Mouse (Mus musculus) liver, embryonic 13.5 days (tissue): ENCODE results near the gene Rnf19b. TPM values are rescaled to one million over a fixed set of nuclear protein-coding genes. Genes with fewer than 3 reads are reported as not detected.

Experiments used
- ATAC-seq: fragments of 200-750 bp; cut with Nextera tagmentation; 2 replicates; pipeline ENCODE4 v1.8.0; 2017; ENCODE audit warnings: low read depth, mild to moderate bottlenecking, moderate number of reproducible peaks, moderate library complexity
- DNase-seq: peaks from one replicate; pipeline ENCODE4 v3.0.0; 2022
- H3K27ac ChIP-seq: fragments of 300-500 bp; sonication (generic); 2 replicates; pipeline ENCODE4 v1.5.1; 2015; ENCODE audit warnings: moderate library complexity, mild to moderate bottlenecking, inconsistent platforms
- H3K27me3 ChIP-seq: fragments of 300-500 bp; sonication (generic); 2 replicates; pipeline ENCODE4 v1.6.1; 2015; ENCODE audit warnings: mild to moderate bottlenecking, inconsistent platforms
- H3K36me3 ChIP-seq: fragments of 300-500 bp; sonication (generic); 2 replicates; pipeline ENCODE4 v1.6.1; 2015; ENCODE audit warnings: mild to moderate bottlenecking, inconsistent platforms
- H3K4me1 ChIP-seq: fragments of 300-500 bp; sonication (generic); replicated peaks from 2 replicates; pipeline ENCODE4 v1.6.1; 2015; ENCODE audit warnings: inconsistent platforms
- H3K4me2 ChIP-seq: fragments of 300-500 bp; sonication (generic); 2 replicates; pipeline ENCODE4 v1.6.1; 2015; ENCODE audit warnings: inconsistent platforms, mild to moderate bottlenecking, moderate library complexity
- H3K4me3 ChIP-seq: fragments of 300-500 bp; sonication (generic); replicated peaks from 2 replicates; pipeline ENCODE4 v1.5.1; 2015; ENCODE audit warnings: mild to moderate bottlenecking, inconsistent platforms
- H3K9ac ChIP-seq: fragments of 300-500 bp; sonication (generic); 2 replicates; pipeline ENCODE4 v1.6.1; 2015; ENCODE audit warnings: mild to moderate bottlenecking, inconsistent platforms
- H3K9me3 ChIP-seq: fragments of 300-500 bp; sonication (generic); replicated peaks from 2 replicates; pipeline ENCODE4 v1.6.1; 2016; ENCODE audit warnings: inconsistent platforms
- WGBS: fragments of 180-500 bp; shearing (Covaris S2); methylation state at CpG from one replicate; pipeline ENCODE4 v1.1.7; 2015; ENCODE audit not compliant: insufficient replicate concordance; 5-methylcytosine and 5-hydroxymethylcytosine counted together
- polyA plus RNA-seq: library from polyadenylated mRNA; unstranded; fragments of >200 nt; fragmentation: Nextera tagmentation; extraction: Ambion mirVana; gene quantifications from 2 replicates; pipeline ENCODE4 v1.2.1, GENCODE M21; 2015

Gene Rnf19b
- polyA plus RNA-seq, 1 experiment from 2014 or later = 4.8 TPM

- H3K4me1 ChIP-seq = peaks cover 26% of the 10 kb centered on the region
- 75% methylated on average over 7 of the region's 7 CpGs for WGBS
- H3K36me3 ChIP-seq = no peaks in the 10 kb centered on the region
- no peak overlapping the region for H3K4me2 ChIP-seq
- ATAC-seq (no peak), DNase-seq (no peak)
- no peak overlapping the region for H3K4me3 ChIP-seq
- no peak overlapping the region for H3K9ac ChIP-seq
- no peaks in the 10 kb centered on the region for H3K9me3 ChIP-seq
- no peak overlapping the region for H3K27ac ChIP-seq
- H3K27me3 ChIP-seq = peaks cover 51% of the 10 kb centered on the region
Measured at GRCm38 (mm10) chr4:129108624-129109023, 50.6 kb downstream of the Rnf19b start.

GRCm38 (mm10) chr4:129110804-129111203 is 52.7 kb downstream of the Rnf19b start:
- ATAC-seq = no peak
- no peak overlapping the region for H3K27ac ChIP-seq
- 68% methylated on average over 6 of the region's 6 CpGs for WGBS

GRCm38 (mm10) chr4:129111350-129111749 is 53.3 kb downstream of the Rnf19b start:
- DNase-seq (no peak), ATAC-seq (no peak)
- Histone ChIP-seq H3K4me3 (no peak overlapping the region), H3K9me3 (no peaks in the 10 kb centered on the region), H3K4me2 (no peak overlapping the region), H3K27ac (no peak overlapping the region), H3K9ac (no peak overlapping the region), H3K36me3 (no peaks in the 10 kb centered on the region), H3K4me1 (peaks cover 16% of the 10 kb centered on the region), H3K27me3 (peaks cover 43% of the 10 kb centered on the region)
- WGBS = 44% methylated on average over 11 of the region's 11 CpGs

More at GRCm38 (mm10) chr4:129110804-129111203, 52.7 kb downstream of the Rnf19b start:
- Histone ChIP-seq H3K4me1 (peaks cover 18% of the 10 kb centered on the region), H3K4me2 (no peak overlapping the region), H3K9ac (no peak overlapping the region), H3K36me3 (no peaks in the 10 kb centered on the region), H3K4me3 (no peak overlapping the region), H3K27me3 (peaks cover 48% of the 10 kb centered on the region), H3K9me3 (no peaks in the 10 kb centered on the region)
- no peak for DNase-seq

GRCm38 (mm10) chr4:129112231-129112630 is 54.2 kb downstream of the Rnf19b start:
- Histone ChIP-seq H3K4me3 (no peak overlapping the region), H3K4me1 (peaks cover 12% of the 10 kb centered on the region), H3K27me3 (peaks cover 42% of the 10 kb centered on the region), H3K36me3 (no peaks in the 10 kb centered on the region), H3K9me3 (no peaks in the 10 kb centered on the region), H3K4me2 (no peak overlapping the region), H3K27ac (no peak overlapping the region), H3K9ac (no peak overlapping the region)
- no peak for ATAC-seq
- 67% methylated on average over 13 of the region's 13 CpGs for WGBS
- DNase-seq = no peak

GRCm38 (mm10) chr4:129113083-129113988 is 55.3 kb downstream of the Rnf19b start:
- no peak overlapping the region for H3K4me3 ChIP-seq
- ATAC-seq (peak; percentile 75), DNase-seq (peak; percentile 71)
- H3K9ac ChIP-seq = no peak overlapping the region
- peaks cover 42% of the 10 kb centered on the region for H3K27me3 ChIP-seq
- no peaks in the 10 kb centered on the region for H3K36me3 ChIP-seq
- WGBS = 28% methylated on average over 28 of the region's 28 CpGs
- H3K9me3 ChIP-seq = no peaks in the 10 kb centered on the region
- H3K4me2 ChIP-seq = no peak overlapping the region
- peaks cover 8% of the 10 kb centered on the region; the same call in 1 of the 2 replicates for H3K4me1 ChIP-seq
- no peak overlapping the region for H3K27ac ChIP-seq

GRCm38 (mm10) chr4:129116703-129117102 is 58.6 kb downstream of the Rnf19b start:
- H3K4me3 ChIP-seq = no peak overlapping the region
- peaks cover 6% of the 10 kb centered on the region for H3K4me1 ChIP-seq
- peaks cover 73% of the 10 kb centered on the region for H3K27me3 ChIP-seq
- ATAC-seq = no peak
- no peaks in the 10 kb centered on the region for H3K36me3 ChIP-seq
- 78% methylated on average over 8 of the region's 8 CpGs for WGBS
- no peak for DNase-seq
- H3K4me2 ChIP-seq = no peak overlapping the region
- H3K9ac ChIP-seq = no peak overlapping the region
- H3K9me3 ChIP-seq = no peaks in the 10 kb centered on the region
- H3K27ac ChIP-seq = no peak overlapping the region

- Histone ChIP-seq H3K9me3 (no peaks in the 10 kb centered on the region), H3K4me1 (peaks cover 6% of the 10 kb centered on the region), H3K9ac (no peak overlapping the region), H3K4me2 (no peak overlapping the region), H3K36me3 (no peaks in the 10 kb centered on the region), H3K27me3 (peaks cover 85% of the 10 kb centered on the region), H3K4me3 (no peak overlapping the region), H3K27ac (no peak overlapping the region)
- no peak for DNase-seq
- no peak for ATAC-seq
- 71% methylated on average over 14 of the region's 14 CpGs for WGBS
Measured at GRCm38 (mm10) chr4:129117720-129118510, 59.8 kb downstream of the Rnf19b start.

- H3K4me3 ChIP-seq = no peak overlapping the region
- no peaks in the 10 kb centered on the region for H3K36me3 ChIP-seq
- H3K9me3 ChIP-seq = no peaks in the 10 kb centered on the region
- no peak overlapping the region for H3K4me2 ChIP-seq
- no peak overlapping the region for H3K9ac ChIP-seq
- DNase-seq = no peak
- H3K4me1 ChIP-seq = peaks cover 7% of the 10 kb centered on the region
- no peak overlapping the region for H3K27ac ChIP-seq
- WGBS = 66% methylated on average over 10 of the region's 10 CpGs
- peaks cover 91% of the 10 kb centered on the region for H3K27me3 ChIP-seq
- no peak for ATAC-seq
Measured at GRCm38 (mm10) chr4:129119708-129120107, 61.6 kb downstream of the Rnf19b start.

- H3K27ac ChIP-seq = no peak overlapping the region
- no peaks in the 10 kb centered on the region for H3K9me3 ChIP-seq
- WGBS = 1% methylated on average over 45 of the region's 59 CpGs
- DNase-seq (peak; percentile 45), ATAC-seq (no peak)
- no peaks in the 10 kb centered on the region for H3K36me3 ChIP-seq
- H3K9ac ChIP-seq = no peak overlapping the region
- H3K4me3 ChIP-seq = peak overlapping the region; percentile 47
- H3K27me3 ChIP-seq = peaks cover 92% of the 10 kb centered on the region
- H3K4me1 ChIP-seq = peaks cover 17% of the 10 kb centered on the region
- peak overlapping the region; percentile 66 for H3K4me2 ChIP-seq
Measured at GRCm38 (mm10) chr4:129120520-129121445, 62.7 kb downstream of the Rnf19b start.

GRCm38 (mm10) chr4:129121569-129122086 is 63.6 kb downstream of the Rnf19b start, which contains the start of gene Hpca:
Hpca (minus strand) TSS chr4:129122036.
- ATAC-seq (no peak), DNase-seq (no peak)
- 4% methylated on average over 17 of the region's 17 CpGs for WGBS
- Histone ChIP-seq H3K9me3 (no peaks in the 10 kb centered on the region), H3K27me3 (peaks cover 100% of the 10 kb centered on the region), H3K4me2 (peak within 1 kb of the TSS; percentile 66), H3K9ac (no peak within 1 kb of the TSS), H3K27ac (no peak within 1 kb of the TSS), H3K4me3 (peak within 1 kb of the TSS; percentile 47), H3K36me3 (no peaks in the 10 kb centered on the region), H3K4me1 (peaks cover 22% of the 10 kb centered on the region)
